Mouse (Mus musculus): ENCODE data around the gene Rpl22. TPM values are rescaled to one million over a fixed set of nuclear protein-coding genes. Genes with fewer than 3 reads are reported as not detected.

Rpl22 gene
- polyA plus RNA-seq, 1 experiment, result 43.0 TPM

GRCm38 (mm10) chr4:152286183-152286582 is 39.4 kb upstream of the Rpl22 start:
- 5% methylated on average over 32 of the region's 32 CpGs for WGBS
- H3K4me1 ChIP-seq (ENCODE audit: control insufficient read depth, insufficient read depth, low read length), result peaks cover 3% of the 10 kb centered on the region; the same call in 1 of the 2 replicates
- TF ChIP-seq CTCF (IDR thresholded peaks at IDR 0.05; ENCODE audit: insufficient read depth, low read length) (no peak), POLR2A (IDR thresholded peaks at IDR 0.05; ENCODE audit: borderline replicate concordance, extremely low read depth, low read depth, low read length) (no peak)
- no peak for DNase-seq
- H3K4me3 ChIP-seq (replicated peaks; ENCODE audit: extremely low read depth, low read depth, low read length), result no peak overlapping the region

- Histone ChIP-seq H3K4me1 (ENCODE audit: control insufficient read depth, insufficient read depth, low read length) (peaks cover 3% of the 10 kb centered on the region; the same call in 1 of the 2 replicates), H3K4me3 (replicated peaks; ENCODE audit: extremely low read depth, low read depth, low read length) (no peak overlapping the region)
- peak; percentile 44 for DNase-seq
- no peak for TF ChIP-seq POLR2A (IDR thresholded peaks at IDR 0.05; ENCODE audit: borderline replicate concordance, extremely low read depth, low read depth, low read length)
- no peak for TF ChIP-seq CTCF (IDR thresholded peaks at IDR 0.05; ENCODE audit: insufficient read depth, low read length)
- WGBS, result 7% methylated on average over 26 of the region's 26 CpGs
Observed at GRCm38 (mm10) chr4:152286887-152287286, 38.7 kb upstream of the Rpl22 start.

GRCm38 (mm10) chr4:152287317-152288120 is 38.0 kb upstream of the Rpl22 start:
- no peak overlapping the region for H3K4me3 ChIP-seq (replicated peaks; ENCODE audit: extremely low read depth, low read depth, low read length)
- WGBS, result 20% methylated on average over 19 of the region's 19 CpGs
- TF ChIP-seq CTCF (IDR thresholded peaks at IDR 0.05; ENCODE audit: insufficient read depth, low read length) (no peak), POLR2A (IDR thresholded peaks at IDR 0.05; ENCODE audit: borderline replicate concordance, extremely low read depth, low read depth, low read length) (no peak)
- DNase-seq, result no peak
- peaks cover 3% of the 10 kb centered on the region; the same call in 1 of the 2 replicates for H3K4me1 ChIP-seq (ENCODE audit: control insufficient read depth, insufficient read depth, low read length)

GRCm38 (mm10) chr4:152288398-152288945 is 37.1 kb upstream of the Rpl22 start:
- DNase-seq, result no peak
- Histone ChIP-seq H3K4me3 (replicated peaks; ENCODE audit: extremely low read depth, low read depth, low read length) (no peak overlapping the region), H3K4me1 (ENCODE audit: control insufficient read depth, insufficient read depth, low read length) (peaks cover under 1% of the 10 kb centered on the region; the same call in 1 of the 2 replicates)
- WGBS, result 53% methylated on average over 18 of the region's 18 CpGs
- TF ChIP-seq CTCF (IDR thresholded peaks at IDR 0.05; ENCODE audit: insufficient read depth, low read length) (no peak), POLR2A (IDR thresholded peaks at IDR 0.05; ENCODE audit: borderline replicate concordance, extremely low read depth, low read depth, low read length) (no peak)

GRCm38 (mm10) chr4:152290385-152290784 is 35.2 kb upstream of the Rpl22 start:
- 2% methylated on average over 39 of the region's 39 CpGs for WGBS
- DNase-seq, result no peak
- Histone ChIP-seq H3K4me1 (ENCODE audit: control insufficient read depth, insufficient read depth, low read length) (no peaks in the 10 kb centered on the region), H3K4me3 (replicated peaks; ENCODE audit: extremely low read depth, low read depth, low read length) (no peak overlapping the region)
- TF ChIP-seq POLR2A (IDR thresholded peaks at IDR 0.05; ENCODE audit: borderline replicate concordance, extremely low read depth, low read depth, low read length) (no peak), CTCF (IDR thresholded peaks at IDR 0.05; ENCODE audit: insufficient read depth, low read length) (no peak)

GRCm38 (mm10) chr4:152290991-152291390 is 34.6 kb upstream of the Rpl22 start:
- TF ChIP-seq POLR2A (IDR thresholded peaks at IDR 0.05; ENCODE audit: borderline replicate concordance, extremely low read depth, low read depth, low read length), result no peak
- no peak for TF ChIP-seq CTCF (IDR thresholded peaks at IDR 0.05; ENCODE audit: insufficient read depth, low read length)
- no peak for DNase-seq
- 31% methylated on average over 11 of the region's 11 CpGs for WGBS
- Histone ChIP-seq H3K4me3 (replicated peaks; ENCODE audit: extremely low read depth, low read depth, low read length) (no peak overlapping the region), H3K4me1 (ENCODE audit: control insufficient read depth, insufficient read depth, low read length) (no peaks in the 10 kb centered on the region)

- DNase-seq, result no peak
- TF ChIP-seq CTCF (IDR thresholded peaks at IDR 0.05; ENCODE audit: insufficient read depth, low read length) (no peak), POLR2A (IDR thresholded peaks at IDR 0.05; ENCODE audit: borderline replicate concordance, extremely low read depth, low read depth, low read length) (no peak)
- no peak within 1 kb of the TSS for H3K4me3 ChIP-seq (replicated peaks; ENCODE audit: extremely low read depth, low read depth, low read length)
- peaks cover 2% of the 10 kb centered on the region; the same call in 1 of the 2 replicates for H3K4me1 ChIP-seq (ENCODE audit: control insufficient read depth, insufficient read depth, low read length)
- 40% methylated on average over 6 of the region's 6 CpGs for WGBS
Observed at GRCm38 (mm10) chr4:152291562-152291961, 34.0 kb upstream of the Rpl22 start, which contains the start of gene Hes3. Gene Hes3, minus strand, starts transcription at chr4:152291662.

- Histone ChIP-seq H3K4me3 (replicated peaks; ENCODE audit: extremely low read depth, low read depth, low read length) (no peak overlapping the region), H3K4me1 (ENCODE audit: control insufficient read depth, insufficient read depth, low read length) (peaks cover 2% of the 10 kb centered on the region; the same call in 1 of the 2 replicates)
- WGBS, result 30% methylated on average over 12 of the region's 12 CpGs
- DNase-seq, result no peak
- no peak for TF ChIP-seq POLR2A (IDR thresholded peaks at IDR 0.05; ENCODE audit: borderline replicate concordance, extremely low read depth, low read depth, low read length)
- TF ChIP-seq CTCF (IDR thresholded peaks at IDR 0.05; ENCODE audit: insufficient read depth, low read length), result no peak
Observed at GRCm38 (mm10) chr4:152292102-152292765, 33.3 kb upstream of the Rpl22 start.

- peaks cover 7% of the 10 kb centered on the region; the same call in 1 of the 2 replicates for H3K4me1 ChIP-seq (ENCODE audit: control insufficient read depth, insufficient read depth, low read length)
- TF ChIP-seq POLR2A (IDR thresholded peaks at IDR 0.05; ENCODE audit: borderline replicate concordance, extremely low read depth, low read depth, low read length) (no peak), CTCF (IDR thresholded peaks at IDR 0.05; ENCODE audit: insufficient read depth, low read length) (0 out of 2 replicates have a peak, but pooled peaks have one; percentile 2)
- no peak for DNase-seq
- 33% methylated on average over 10 of the region's 10 CpGs for WGBS
- no peak overlapping the region for H3K4me3 ChIP-seq (replicated peaks; ENCODE audit: extremely low read depth, low read depth, low read length)
Observed at GRCm38 (mm10) chr4:152294188-152294929, 31.2 kb upstream of the Rpl22 start.

Data from lung, adult 2 months (tissue).